9 mouse cellular contexts compared by ENCODE assay signal in genomic region chr3:123780507-123780906, GRCm38 (mm10).
DNase-seq lines count a peak whose midpoint lies in the region; ATAC-seq and TF ChIP-seq lines count a peak whose summit lies in the region.
"Had no signal": no experiment of that assay in that cellular context is flagged by ENCODE, and none has a peak within 500 bp of the region (broad histone marks: within the 10 kb centered on the region; RNA-seq: fewer than 3 reads in every experiment).

No protein-coding gene starts in this region.

- H3K27me3 ChIP-seq in kidney, embryonic 14.5 days (ENCODE audit: control insufficient read depth, insufficient read depth, low read length) = no peaks in the 10 kb centered on the region
- no peaks in the 10 kb centered on the region for H3K27me3 ChIP-seq in MEL (ENCODE audit: control insufficient read depth in 1 of 2, insufficient read depth in 2 of 2, low read length in 2 of 2)
- H3K27me3 ChIP-seq: heart, embryonic 15.5 days; liver, embryonic 12.5 days had no signal

- H3K27ac ChIP-seq in kidney, embryonic 14.5 days (ENCODE audit: low read depth, low read length) = no peak overlapping the region
- H3K27ac ChIP-seq in MEL (ENCODE audit: control insufficient read depth, low read depth, low read length) = no peak overlapping the region
- H3K27ac ChIP-seq: heart, embryonic 15.5 days; liver, embryonic 12.5 days had no signal

- H3K4me1 ChIP-seq in kidney, embryonic 14.5 days (ENCODE audit: control insufficient read depth, insufficient read depth, low read length) = no peaks in the 10 kb centered on the region
- no peaks in the 10 kb centered on the region for H3K4me1 ChIP-seq in MEL (ENCODE audit: control insufficient read depth in 1 of 2, insufficient read depth in 2 of 2, low read length in 2 of 2)
- H3K4me1 ChIP-seq: heart, embryonic 15.5 days; liver, embryonic 12.5 days had no signal

- no peak overlapping the region for H3K9ac ChIP-seq in kidney, embryonic 14.5 days (ENCODE audit: low read depth, low read length)
- no peak overlapping the region for H3K9ac ChIP-seq in MEL (ENCODE audit: control insufficient read depth, low read depth, low read length, poor library complexity, severe bottlenecking)
- H3K9ac ChIP-seq: heart, embryonic 15.5 days; liver, embryonic 12.5 days had no signal

- H3K79me2 ChIP-seq in MEL (ENCODE audit: control insufficient read depth, insufficient read depth, low read length, poor library complexity) = no peaks in the 10 kb centered on the region

- peak in 2 of 3 experiments; percentile 33; a peak in 3 of 6 replicates for TF ChIP-seq CTCF in MEL (IDR thresholded peaks at IDR 0.05 in 2 of 3, conservative IDR thresholded peaks at IDR 0.05 in 1 of 3; ENCODE audit: control insufficient read depth in 1 of 3, insufficient read depth in 1 of 3, low read depth in 2 of 3, low read length in 3 of 3, poor library complexity in 1 of 3, severe bottlenecking in 1 of 3)

- TF ChIP-seq POLR2A in MEL (IDR thresholded peaks at IDR 0.05; ENCODE audit: control insufficient read depth in 1 of 2, insufficient read depth in 1 of 2, low read depth in 1 of 2, low read length in 2 of 2, poor library complexity in 1 of 2) = no peak

- H3K4me3 ChIP-seq in kidney, embryonic 14.5 days (ENCODE audit: low read length) = no peak overlapping the region
- H3K4me3 ChIP-seq in MEL (ENCODE audit: control insufficient read depth in 1 of 2, insufficient read depth in 1 of 2, low read depth in 2 of 2, low read length in 2 of 2) = no peak overlapping the region
- H3K4me3 ChIP-seq: heart, embryonic 15.5 days; liver, embryonic 12.5 days had no signal

- TF ChIP-seq EP300 in MEL (IDR thresholded peaks at IDR 0.05; ENCODE audit: low read depth in 1 of 2, low read length in 2 of 2) = no peak

- TF ChIP-seq RAD21 in MEL (IDR thresholded peaks at IDR 0.05; ENCODE audit: low read depth, low read length) = peak; percentile 23

- no peak for DNase-seq in kidney, adult 18-20 months
- DNase-seq in MEL (ENCODE audit: low read depth, low spot score) = peak; percentile 6
- DNase-seq in cerebellum, adult 18-20 months = peak; percentile 29 to 50
- DNase-seq in kidney, postnatal 25 days = peak; percentile 28 to 35
- DNase-seq in layer of hippocampus, postnatal 14 days (ENCODE audit: low spot score in 2 of 2) = no peak
- DNase-seq in layer of hippocampus, adult 9-11 months = no peak

- H3K4me2 ChIP-seq in kidney, embryonic 14.5 days (replicated peaks; ENCODE audit: low read depth, low read length) = no peak overlapping the region
- H3K4me2 ChIP-seq: heart, embryonic 15.5 days; liver, embryonic 12.5 days had no signal

- H3K36me3 ChIP-seq in kidney, embryonic 14.5 days (ENCODE audit: control insufficient read depth, insufficient read depth, low read length) = no peaks in the 10 kb centered on the region
- H3K36me3 ChIP-seq in MEL (ENCODE audit: control insufficient read depth in 1 of 2, insufficient read depth in 2 of 2, low read length in 2 of 2) = no peaks in the 10 kb centered on the region
- H3K36me3 ChIP-seq: heart, embryonic 15.5 days; liver, embryonic 12.5 days had no signal

- no peaks in the 10 kb centered on the region for H3K9me3 ChIP-seq in kidney, embryonic 14.5 days (ENCODE audit: control insufficient read depth, low read length)
- no peaks in the 10 kb centered on the region for H3K9me3 ChIP-seq in MEL (replicated peaks; ENCODE audit: insufficient read depth, low read length)
- H3K9me3 ChIP-seq: heart, embryonic 15.5 days; liver, embryonic 12.5 days had no signal

- 0 out of 2 replicates have a peak, but pooled peaks have one; percentile 80 for ATAC-seq in kidney, embryonic 14.5 days (ENCODE audit: low FRiP score, low TSS enrichment)
- ATAC-seq: liver, embryonic 12.5 days had no signal

TF ChIP-seq in MEL, 35 proteins besides CTCF, POLR2A, EP300 and RAD21:
- TF ChIP-seq SMC3 (IDR thresholded peaks at IDR 0.05; ENCODE audit: low read depth, low read length) = peak; percentile 45
- TF ChIP-seq RCOR1 (IDR thresholded peaks at IDR 0.05; ENCODE audit: low read depth, low read length) = no peak

Comparison
In these comparisons a context has a peak if more than half of its experiments do, and no peak if none do; other contexts are left out.
1. DNase-seq: peak in MEL (single experiment), cerebellum, adult 18-20 months (2 of 2) and kidney, postnatal 25 days (2 of 2); none in kidney, adult 18-20 months (single experiment), layer of hippocampus, postnatal 14 days (0 of 2) and layer of hippocampus, adult 9-11 months (single experiment).